Mouse (Mus musculus) MEL (cell line): ENCODE results near the gene Gm49378. TPM values are rescaled to one million over a fixed set of nuclear protein-coding genes. Genes with fewer than 3 reads are reported as not detected.

Experiments
- DNase-seq: peaks from one replicate; pipeline ENCODE4 v3.0.0; 2011; ENCODE audit warnings: low read depth, low spot score
- H3K27ac ChIP-seq: 2 replicates; pipeline ENCODE4 v1.5.1; 2012; ENCODE audit warnings: low read depth, mild to moderate bottlenecking, control low read depth, low read length, moderate library complexity; ENCODE audit not compliant: control insufficient read depth
- H3K27me3 ChIP-seq, 2 experiments: fragments of 150-350 bp in 1 of 2; sonication (generic) in 1 of 2; 2 replicates each; pipeline ENCODE4 v1.6.1; 2012; ENCODE audit warnings: low read length in 2 of 2, mild to moderate bottlenecking in 2 of 2, improper control_type of control experiment in 1 of 2, moderate library complexity in 1 of 2; ENCODE audit not compliant: insufficient read depth in 2 of 2, control insufficient read depth in 1 of 2
- H3K36me3 ChIP-seq, 2 experiments: 2 replicates each; pipeline ENCODE4 v1.6.1; 2012 to 2014; ENCODE audit warnings: low read length in 2 of 2, improper control_type of control experiment in 1 of 2, inconsistent platforms in 1 of 2, mild to moderate bottlenecking in 1 of 2; ENCODE audit not compliant: insufficient read depth in 2 of 2, control insufficient read depth in 1 of 2
- H3K4me1 ChIP-seq, 2 experiments: fragments of 150-350 bp in 1 of 2; sonication (generic) in 1 of 2; 2 replicates each; pipeline ENCODE4 v1.6.1; 2012; ENCODE audit warnings: low read length in 2 of 2, improper control_type of control experiment in 1 of 2, mild to moderate bottlenecking in 1 of 2; ENCODE audit not compliant: insufficient read depth in 2 of 2, control insufficient read depth in 1 of 2
- H3K4me3 ChIP-seq, 2 experiments: fragments of 150-350 bp in 1 of 2; sonication (generic) in 1 of 2; 2 replicates each; pipeline ENCODE4 v1.5.1; 2012; ENCODE audit warnings: low read depth in 2 of 2, low read length in 2 of 2, mild to moderate bottlenecking in 2 of 2, moderate library complexity in 2 of 2, control low read depth in 1 of 2, improper control_type of control experiment in 1 of 2; ENCODE audit not compliant: control insufficient read depth in 1 of 2, insufficient read depth in 1 of 2
- H3K79me2 ChIP-seq: 2 replicates; pipeline ENCODE4 v1.6.1; 2012; ENCODE audit warnings: mild to moderate bottlenecking, low read length, moderate library complexity; ENCODE audit not compliant: control insufficient read depth, poor library complexity, insufficient read depth
- H3K9ac ChIP-seq: 2 replicates; pipeline ENCODE4 v1.6.1; 2012; ENCODE audit warnings: low read depth, mild to moderate bottlenecking, control low read depth, low read length, moderate library complexity; ENCODE audit not compliant: control insufficient read depth, poor library complexity, severe bottlenecking
- H3K9me3 ChIP-seq: fragments of 150-350 bp; sonication (generic); replicated peaks from 2 replicates; pipeline ENCODE4 v1.6.1; 2012; ENCODE audit warnings: mild to moderate bottlenecking, low read length, improper control_type of control experiment, moderate library complexity; ENCODE audit not compliant: insufficient read depth
- BHLHE40 ChIP-seq: IDR thresholded peaks from 2 replicates; pipeline ENCODE4 v1.6.1; 2012; ENCODE audit warnings: low read depth, mild to moderate bottlenecking, inconsistent platforms, low read length, improper control_type of control experiment, borderline replicate concordance
- CHD1 ChIP-seq: IDR thresholded peaks from 2 replicates; pipeline ENCODE4 v1.6.1; 2012; ENCODE audit warnings: low read depth, mild to moderate bottlenecking, inconsistent platforms, low read length, improper control_type of control experiment
- EP300 ChIP-seq, 2 experiments: IDR thresholded peaks; 2 replicates each; pipeline ENCODE4 v1.6.1; 2011; ENCODE audit warnings: improper control_type of control experiment in 2 of 2, low read length in 2 of 2, low read depth in 1 of 2, mild to moderate bottlenecking in 1 of 2
- ETS1 ChIP-seq: IDR thresholded peaks from 2 replicates; pipeline ENCODE4 v1.6.1; 2012; ENCODE audit warnings: low read depth, mild to moderate bottlenecking, inconsistent platforms, low read length, improper control_type of control experiment, moderate library complexity
- GATA1 ChIP-seq: IDR thresholded peaks from 2 replicates; pipeline ENCODE4 v1.6.1; 2011; ENCODE audit warnings: low read depth, low read length, improper control_type of control experiment
- HCFC1 ChIP-seq: IDR thresholded peaks from 2 replicates; pipeline ENCODE4 v1.6.1; 2012; ENCODE audit warnings: low read depth, mild to moderate bottlenecking, inconsistent platforms, low read length, improper control_type of control experiment, moderate library complexity
- JUND ChIP-seq: IDR thresholded peaks from 2 replicates; pipeline ENCODE4 v1.6.1; 2011; ENCODE audit warnings: low read depth, mild to moderate bottlenecking, improper control_type of control experiment, low read length
- KAT2A ChIP-seq: conservative IDR thresholded peaks from 2 replicates; pipeline ENCODE4 v1.6.1; 2012; ENCODE audit warnings: low read depth, low read length, improper control_type of control experiment, inconsistent platforms
- MAFK ChIP-seq: IDR thresholded peaks from 2 replicates; pipeline ENCODE4 v1.6.1; 2011; ENCODE audit warnings: low read depth, mild to moderate bottlenecking, low read length, improper control_type of control experiment, borderline replicate concordance
- MAX ChIP-seq: IDR thresholded peaks from 2 replicates; pipeline ENCODE4 v1.6.1; 2011; ENCODE audit warnings: low read length, improper control_type of control experiment
- MAZ ChIP-seq: IDR thresholded peaks from 2 replicates; pipeline ENCODE4 v1.6.1; 2012; ENCODE audit warnings: low read depth, mild to moderate bottlenecking, inconsistent platforms, low read length, improper control_type of control experiment
- MEF2A ChIP-seq: IDR thresholded peaks from 2 replicates; pipeline ENCODE4 v1.6.1; 2014; ENCODE audit warnings: low read depth, mild to moderate bottlenecking, inconsistent platforms, low read length, improper control_type of control experiment; ENCODE audit not compliant: poor library complexity, insufficient replicate concordance, severe bottlenecking; ENCODE audit errors: extremely low read depth
- MYB ChIP-seq: IDR thresholded peaks from 2 replicates; pipeline ENCODE4 v1.6.1; 2011; ENCODE audit warnings: mild to moderate bottlenecking, low read depth, low read length, improper control_type of control experiment
- MYC ChIP-seq: IDR thresholded peaks from 2 replicates; pipeline ENCODE4 v1.6.1; 2011; ENCODE audit warnings: low read depth, mild to moderate bottlenecking, low read length, improper control_type of control experiment, moderate library complexity
- NELFE ChIP-seq: IDR thresholded peaks from 2 replicates; pipeline ENCODE4 v1.6.1; 2011; ENCODE audit warnings: low read depth, low read length, improper control_type of control experiment
- POLR2A ChIP-seq, 2 experiments: IDR thresholded peaks; 2 replicates each; pipeline ENCODE4 v1.6.1; 2011 to 2012; ENCODE audit warnings: low read length in 2 of 2, mild to moderate bottlenecking in 2 of 2, control low read depth in 1 of 2, improper control_type of control experiment in 1 of 2, low read depth in 1 of 2, moderate library complexity in 1 of 2; ENCODE audit not compliant: control insufficient read depth in 1 of 2, insufficient read depth in 1 of 2, poor library complexity in 1 of 2
- POLR2AphosphoS2 ChIP-seq: IDR thresholded peaks from 2 replicates; pipeline ENCODE4 v1.6.1; 2011; ENCODE audit warnings: low read length, improper control_type of control experiment
- POLR2AphosphoS5 ChIP-seq: IDR thresholded peaks from 2 replicates; pipeline ENCODE4 v1.6.1; 2012; ENCODE audit warnings: low read depth, borderline replicate concordance, mild to moderate bottlenecking, inconsistent platforms, low read length, moderate library complexity, mixed read lengths
- RAD21 ChIP-seq: IDR thresholded peaks from 2 replicates; pipeline ENCODE4 v1.6.1; 2011; ENCODE audit warnings: mild to moderate bottlenecking, low read depth, low read length, improper control_type of control experiment
- RCOR1 ChIP-seq: IDR thresholded peaks from 2 replicates; pipeline ENCODE4 v1.6.1; 2012; ENCODE audit warnings: low read depth, mild to moderate bottlenecking, inconsistent platforms, low read length, improper control_type of control experiment
- SIN3A ChIP-seq: IDR thresholded peaks from 2 replicates; pipeline ENCODE4 v1.6.1; 2012; ENCODE audit warnings: low read length, improper control_type of control experiment, inconsistent platforms
- TAL1 ChIP-seq: IDR thresholded peaks from 2 replicates; pipeline ENCODE4 v1.6.1; 2012; ENCODE audit warnings: mild to moderate bottlenecking, inconsistent platforms, low read length, moderate library complexity, mixed read lengths
- TBP ChIP-seq: IDR thresholded peaks from 2 replicates; pipeline ENCODE4 v1.8.0; 2011; ENCODE audit warnings: low read depth, low read length, improper control_type of control experiment
- TCF12 ChIP-seq: IDR thresholded peaks from 2 replicates; pipeline ENCODE4 v1.6.1; 2014; ENCODE audit warnings: low read depth, mild to moderate bottlenecking, inconsistent platforms, low read length, improper control_type of control experiment, moderate library complexity
- USF1 ChIP-seq: IDR thresholded peaks from 2 replicates; pipeline ENCODE4 v1.6.1; 2014; ENCODE audit warnings: low read depth, mild to moderate bottlenecking, inconsistent platforms, low read length, improper control_type of control experiment, moderate library complexity
- ZC3H11A ChIP-seq: IDR thresholded peaks from 2 replicates; pipeline ENCODE4 v1.6.1; 2012; ENCODE audit warnings: low read depth, mild to moderate bottlenecking, inconsistent platforms, low read length, improper control_type of control experiment
- ZKSCAN1 ChIP-seq: IDR thresholded peaks from 2 replicates; pipeline ENCODE4 v1.6.1; 2012; ENCODE audit warnings: low read depth, mild to moderate bottlenecking, inconsistent platforms, low read length, improper control_type of control experiment, moderate library complexity
- ZMIZ1 ChIP-seq: IDR thresholded peaks from 2 replicates; pipeline ENCODE4 v1.6.1; 2012; ENCODE audit warnings: low read depth, mild to moderate bottlenecking, inconsistent platforms, low read length, improper control_type of control experiment, moderate library complexity
- polyA plus RNA-seq, 2 experiments: library from polyadenylated mRNA; stranded (reverse) in 1 of 2; unstranded in 1 of 2; fragments of >175 nt in 1 of 2; fragments of >200 nt in 1 of 2; gene quantifications; 2 replicates each; pipeline versions ENCODE4 v1.2.1 to v1.2.4; 2012; ENCODE audit warnings: low replicate concordance in 2 of 2, low read depth in 1 of 2; ENCODE audit not compliant: insufficient read length in 2 of 2, insufficient read depth in 1 of 2, missing spikeins in 1 of 2
- total RNA-seq: library from RNA; depleted of rRNA; stranded (reverse); fragments of 300-350 nt; gene quantifications from 2 replicates; pipeline ENCODE4 v1.2.3, GENCODE M21; 2012

Gene Gm49378
- total and polyA plus RNA-seq, 3 experiments: 4.6 TPM; not detected in 2

DNA sequence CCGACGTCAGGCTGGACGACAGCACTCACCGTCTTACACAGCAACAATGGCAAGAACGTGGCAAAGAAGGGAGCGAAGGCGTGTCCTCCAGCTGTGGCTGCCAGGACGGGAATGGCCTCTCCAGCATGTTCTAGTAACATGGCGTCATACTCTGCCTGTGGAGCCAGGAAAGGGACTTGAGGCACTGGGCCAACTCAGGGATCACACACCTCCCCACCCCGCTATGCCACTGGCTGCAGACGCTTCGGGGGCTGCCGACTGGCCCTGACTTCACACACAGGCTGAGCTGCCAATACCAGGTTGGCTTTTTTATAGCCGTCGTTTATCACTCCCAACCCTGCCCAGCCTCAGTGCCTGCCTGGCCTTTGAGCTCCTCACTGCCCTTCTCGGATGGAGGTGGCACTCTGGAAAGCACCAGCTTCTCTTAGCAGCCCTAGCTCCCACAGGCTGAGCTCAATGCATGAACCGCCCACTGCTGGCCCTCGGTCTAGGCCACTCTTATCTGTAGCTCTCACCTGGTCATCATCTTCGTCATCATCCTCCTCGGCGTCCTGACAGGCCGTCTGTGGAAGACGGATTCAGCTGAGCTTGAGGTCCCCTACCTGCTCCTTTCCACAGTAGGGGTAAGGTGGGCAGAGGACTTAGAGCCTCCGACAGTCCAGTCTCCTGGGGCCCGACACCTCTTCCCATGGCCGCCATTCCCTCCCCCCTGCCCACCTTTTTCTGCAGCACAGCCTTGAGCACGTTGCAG, 9.4 kb downstream of the Gm49378 start:
- H3K27me3 ChIP-seq: no peaks in the 10 kb centered on the region
- no peak overlapping the region for H3K4me3 ChIP-seq
- no peak overlapping the region for H3K27ac ChIP-seq
- H3K79me2 ChIP-seq: no peaks in the 10 kb centered on the region
- no peak overlapping the region for H3K9ac ChIP-seq
- H3K4me1 ChIP-seq: no peaks in the 10 kb centered on the region
- no peak for DNase-seq
- TF ChIP-seq POLR2AphosphoS5 (no peak), KAT2A (no peak), CHD1 (no peak), ZC3H11A (no peak), BHLHE40 (no peak), MYC (no peak), TBP (no peak), USF1 (no peak), ETS1 (no peak), SIN3A (no peak)
- no peaks in the 10 kb centered on the region; a peak in 1 of 4 replicates for H3K36me3 ChIP-seq
- H3K9me3 ChIP-seq: no peaks in the 10 kb centered on the region

GRCm38 (mm10) chr14:55618486-55619195, 19.1 kb downstream of the Gm49378 start:
- H3K9me3 ChIP-seq: no peaks in the 10 kb centered on the region
- H3K4me3 ChIP-seq: peak overlapping the region; percentile 47 to 57
- peak overlapping the region; percentile 69 for H3K27ac ChIP-seq
- H3K27me3 ChIP-seq: no peaks in the 10 kb centered on the region
- no peaks in the 10 kb centered on the region for H3K79me2 ChIP-seq
- DNase-seq: peak; percentile 76
- peaks cover 11 to 39% of the 10 kb centered on the region in 2 experiments for H3K4me1 ChIP-seq
- peak overlapping the region; percentile 49 for H3K9ac ChIP-seq
- TF ChIP-seq ETS1: peak; percentile 63; the same call in 1 of the 2 replicates
- TF ChIP-seq POLR2AphosphoS5: no peak
- TF ChIP-seq POLR2AphosphoS2: peak; percentile 52; the same call in 1 of the 2 replicates
- no peak for TF ChIP-seq MAFK
- TF ChIP-seq ZKSCAN1: no peak
- TF ChIP-seq GATA1: peak; percentile 89
- TF ChIP-seq HCFC1: peak; percentile 18; the same call in 1 of the 2 replicates
- no peak for TF ChIP-seq MEF2A
- peak; percentile 61 to 84 for TF ChIP-seq EP300 (IDR thresholded peaks at IDR 0.05; ENCODE audit: low read depth in 1 of 2, low read length in 2 of 2)
- peak; percentile 50 for TF ChIP-seq TAL1
- TF ChIP-seq MYB: no peak
- peak in 1 of 2 experiments; percentile 31; a peak in 1 of 4 replicates for TF ChIP-seq POLR2A (IDR thresholded peaks at IDR 0.05; ENCODE audit: control insufficient read depth in 1 of 2, insufficient read depth in 1 of 2, low read depth in 1 of 2, low read length in 2 of 2, poor library complexity in 1 of 2)
- TF ChIP-seq ZMIZ1: no peak
- no peak for TF ChIP-seq JUND
- TF ChIP-seq SIN3A: peak; percentile 66
- no peak for TF ChIP-seq MAX
- peak; percentile 86 for TF ChIP-seq TCF12
- TF ChIP-seq BHLHE40: no peak
- no peak for TF ChIP-seq USF1
- TF ChIP-seq RAD21: no peak
- TF ChIP-seq RCOR1: peak; percentile 66
- peak; percentile 37 for TF ChIP-seq NELFE
- TF ChIP-seq MAZ: peak; percentile 72; the same call in 1 of the 2 replicates
- TF ChIP-seq, all 39 proteins: peak for 12
- peaks cover 0 to 19% of the 10 kb centered on the region in 2 experiments; a peak in 2 of 4 replicates for H3K36me3 ChIP-seq
